Mouse (Mus musculus): ENCODE results near the gene Tceal9. TPM values are rescaled to one million over a fixed set of nuclear protein-coding genes. Genes with fewer than 3 reads are reported as not detected.
A peak's percentile ranks its signal among the peaks of the same experiment; 100 is the strongest.

Tceal9 gene
- polyA plus RNA-seq, 1 experiment from 2014 or later = 226 TPM

GRCm38 (mm10) chrX:136290817-136291281 lies 46.0 kb downstream of the Tceal9 start:
- Histone ChIP-seq H3K4me1 (ENCODE audit: control insufficient read depth, insufficient read depth, low read depth, low read length) (no peaks in the 10 kb centered on the region), H3K27me3 (replicated peaks; ENCODE audit: control insufficient read depth, insufficient read depth, low read length) (no peaks in the 10 kb centered on the region), H3K36me3 (ENCODE audit: control insufficient read depth, insufficient read depth, low read length) (no peaks in the 10 kb centered on the region), H3K9me3 (ENCODE audit: control insufficient read depth, low read length) (no peaks in the 10 kb centered on the region), H3K9ac (ENCODE audit: low read depth, low read length) (no peak overlapping the region), H3K27ac (ENCODE audit: low read depth, low read length) (peak overlapping the region; percentile 73), H3K4me2 (ENCODE audit: low read length) (peak overlapping the region; percentile 49), H3K4me3 (ENCODE audit: low read length) (no peak overlapping the region; the same call in 1 of the 2 replicates)
- peak; percentile 98 for ATAC-seq
- WGBS = 18% methylated on average over 8 of the region's 8 CpGs

Other genes starting within 250 kb of the Tceal9 start
- 148 and 179 TPM in 2 replicates for gene Arxes1, start 211.7 kb upstream of the Tceal9 start, polyA plus RNA-seq (2015; fragmentation: Nextera tagmentation; extraction: Ambion mirVana)
- gene Bex2, start 176.8 kb upstream of the Tceal9 start, polyA plus RNA-seq (2015; fragmentation: Nextera tagmentation; extraction: Ambion mirVana) = 784 and 846 TPM in 2 replicates
- not detected in 2 replicates for gene Nxf3, start 159.8 kb upstream of the Tceal9 start, polyA plus RNA-seq (2015; fragmentation: Nextera tagmentation; extraction: Ambion mirVana)
- gene Bex4, start 106.1 kb upstream of the Tceal9 start, polyA plus RNA-seq (2015; fragmentation: Nextera tagmentation; extraction: Ambion mirVana) = 137 and 140 TPM in 2 replicates
- 121 and 134 TPM in 2 replicates for gene Tceal8, start 72.7 kb upstream of the Tceal9 start, polyA plus RNA-seq (2015; fragmentation: Nextera tagmentation; extraction: Ambion mirVana)
- gene Tceal5, start 41.2 kb upstream of the Tceal9 start, polyA plus RNA-seq (2015; fragmentation: Nextera tagmentation; extraction: Ambion mirVana) = 37.8 and 39.5 TPM in 2 replicates
- 2.9 and 14.2 TPM in 2 replicates for gene Tceal7, start 30.3 kb upstream of the Tceal9 start, polyA plus RNA-seq (2015; fragmentation: Nextera tagmentation; extraction: Ambion mirVana)
- gene Bex1, start 29.6 kb upstream of the Tceal9 start, polyA plus RNA-seq (2015; fragmentation: Nextera tagmentation; extraction: Ambion mirVana) = 273 and 301 TPM in 2 replicates
- gene Bex3, start 25.2 kb downstream of the Tceal9 start, polyA plus RNA-seq (2015; fragmentation: Nextera tagmentation; extraction: Ambion mirVana) = 710 and 810 TPM in 2 replicates

Measured in hindbrain, embryonic 16.5 days (tissue).